Mouse (Mus musculus): Measurements from ENCODE around the gene Nelfa.

GRCm38 (mm10) chr5:33932413-33932812 lies 3.8 kb downstream of the Nelfa start:
- TF ChIP-seq CTCF (IDR thresholded peaks at IDR 0.05; ENCODE audit: borderline replicate concordance, insufficient read depth, low read length) (no peak), POLR2A (IDR thresholded peaks at IDR 0.05; ENCODE audit: low read depth, low read length) (no peak)

All from embryonic fibroblast, embryonic 13.5 days (primary cell).